Mouse (Mus musculus): Measurements from ENCODE around the gene Sap30.

- no peak for TF ChIP-seq EP300 (IDR thresholded peaks at IDR 0.05; ENCODE audit: insufficient read depth, low read depth, low read length)
- no peak for TF ChIP-seq CTCF (IDR thresholded peaks at IDR 0.05; ENCODE audit: low read depth, low read length)
- TF ChIP-seq POLR2A (IDR thresholded peaks at IDR 0.05; ENCODE audit: insufficient read depth, low read length) = no peak
These were observed 23.2 kb upstream of the Sap30 start for GRCm38 (mm10) chr8:57510791-57511315.

All from ES-Bruce4 (cell line).